Mouse (Mus musculus) ovary, postnatal 36 days (tissue): ENCODE data around the gene Nos2.
"Not testable (repeated sequence)": the region's sequence is repeated elsewhere in the genome, so short reads cannot be mapped to it uniquely, and the experiment has no call there.

Experiments
- DNase-seq: peaks from one replicate; pipeline ENCODE4 v3.0.0; 2022; ENCODE audit warnings: low spot score, mixed read lengths

The Nos2 gene

DNA sequence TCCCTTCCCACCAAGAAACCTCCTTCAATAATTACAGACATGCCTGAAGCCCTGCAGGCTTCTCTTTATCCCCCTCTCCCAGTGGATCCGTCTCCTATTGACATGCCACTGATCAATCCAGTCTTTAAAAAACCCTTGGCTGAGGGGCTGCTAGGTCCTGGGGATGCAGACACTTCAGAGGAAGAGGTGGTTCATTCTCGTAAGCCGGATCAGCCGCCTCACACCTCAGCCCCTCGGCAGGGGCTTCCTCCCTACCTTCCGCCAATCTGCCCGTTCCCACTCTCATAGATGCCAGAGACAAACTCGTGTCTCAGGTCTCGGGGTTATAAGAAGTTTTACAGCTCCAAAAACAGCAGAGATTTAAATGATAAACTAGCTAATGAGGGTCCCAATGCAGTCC lies 69.5 kb downstream of the Nos2 start:
- no peak for DNase-seq

DNA sequence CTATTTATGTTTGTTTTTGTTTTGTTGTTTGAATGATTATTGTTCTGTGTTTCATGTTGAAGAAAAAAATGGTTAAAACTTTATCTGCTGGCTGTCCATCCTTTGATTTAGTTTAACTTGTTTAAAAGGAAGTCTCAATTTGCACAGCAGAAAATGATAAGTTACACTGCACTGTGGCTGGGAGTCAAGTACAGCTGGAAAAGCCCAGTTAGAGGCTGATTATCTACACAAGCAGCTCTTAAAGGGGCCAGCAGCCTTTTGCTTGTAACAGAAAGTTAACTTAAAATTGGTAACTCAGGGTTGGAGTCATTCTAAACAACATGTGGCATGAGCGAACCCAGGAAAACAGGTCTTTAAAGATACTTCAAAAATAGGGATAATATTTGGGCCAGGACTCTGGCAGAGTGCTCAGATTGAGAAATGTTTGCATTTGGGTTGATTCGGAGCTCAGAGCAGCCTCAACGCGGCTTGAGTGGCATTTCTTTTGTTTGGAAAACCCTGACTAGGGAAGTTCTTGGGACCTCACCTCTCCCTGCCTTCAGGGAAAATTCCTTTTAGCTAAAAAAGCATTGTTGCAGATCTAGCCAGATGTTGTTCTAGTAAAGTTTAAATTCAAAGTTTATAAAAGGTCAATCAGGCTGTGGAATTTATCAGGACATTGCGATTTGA lies 70.4 kb downstream of the Nos2 start:
- DNase-seq: not testable (repeated sequence)

DNA sequence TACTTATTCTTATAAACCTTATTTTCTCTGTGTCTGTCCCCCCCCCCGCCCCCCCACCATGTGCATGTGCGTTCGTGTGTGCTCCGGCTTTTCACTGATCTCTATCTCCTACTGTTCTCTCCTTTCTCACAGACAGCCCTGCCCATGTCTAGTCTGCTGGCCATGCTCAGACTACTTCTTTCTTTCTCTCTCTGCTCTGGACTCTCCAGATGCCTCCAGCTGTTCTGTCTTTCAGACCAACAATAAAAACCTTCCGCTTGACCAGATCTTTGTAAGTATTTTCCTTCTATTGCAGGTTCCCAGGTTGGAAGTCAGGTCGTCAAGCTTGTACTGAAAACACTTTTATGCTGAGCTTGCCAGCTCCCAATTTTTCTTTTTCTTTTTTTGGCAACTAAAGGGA lies 78.5 kb downstream of the Nos2 start:
- DNase-seq: no peak

DNA sequence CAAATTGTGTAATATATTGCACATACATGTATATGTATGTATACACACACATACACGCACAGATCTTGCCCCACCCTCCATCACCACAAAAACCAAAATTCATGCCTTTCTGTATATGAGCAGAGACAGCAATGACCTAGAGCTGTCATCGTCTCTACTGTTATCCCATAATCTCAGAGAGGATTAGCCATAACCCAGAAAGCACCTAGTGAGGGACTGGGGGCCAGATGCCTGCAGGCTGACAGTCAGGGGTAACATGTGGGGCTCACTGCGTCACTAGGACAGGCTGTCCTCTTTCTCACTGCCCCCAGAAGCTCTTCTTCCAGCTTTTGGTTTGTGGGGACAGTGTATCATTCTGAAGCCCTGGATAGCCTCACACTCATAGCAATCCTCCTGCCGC lies 81.3 kb downstream of the Nos2 start:
- no peak for DNase-seq

DNA sequence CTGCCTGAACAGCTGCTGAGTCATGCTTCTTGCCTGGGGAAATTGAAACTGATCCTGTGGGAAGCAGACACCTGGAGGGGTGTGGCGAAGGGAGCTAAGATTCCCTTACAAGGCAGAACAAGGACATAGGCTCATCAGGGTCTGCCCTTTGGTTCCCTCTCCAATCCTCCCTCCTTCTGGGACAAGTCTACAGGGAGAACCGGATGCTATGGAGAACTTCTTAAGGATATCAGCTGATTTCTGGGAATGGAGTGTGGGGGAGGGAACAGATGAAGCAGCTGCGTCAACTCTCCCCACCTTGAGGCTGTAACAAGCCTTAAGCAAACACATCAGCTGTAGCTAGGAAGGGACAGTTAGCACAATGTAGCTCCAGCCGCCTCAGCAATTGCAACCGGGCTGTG lies 82.0 kb downstream of the Nos2 start:
- no peak for DNase-seq

DNA sequence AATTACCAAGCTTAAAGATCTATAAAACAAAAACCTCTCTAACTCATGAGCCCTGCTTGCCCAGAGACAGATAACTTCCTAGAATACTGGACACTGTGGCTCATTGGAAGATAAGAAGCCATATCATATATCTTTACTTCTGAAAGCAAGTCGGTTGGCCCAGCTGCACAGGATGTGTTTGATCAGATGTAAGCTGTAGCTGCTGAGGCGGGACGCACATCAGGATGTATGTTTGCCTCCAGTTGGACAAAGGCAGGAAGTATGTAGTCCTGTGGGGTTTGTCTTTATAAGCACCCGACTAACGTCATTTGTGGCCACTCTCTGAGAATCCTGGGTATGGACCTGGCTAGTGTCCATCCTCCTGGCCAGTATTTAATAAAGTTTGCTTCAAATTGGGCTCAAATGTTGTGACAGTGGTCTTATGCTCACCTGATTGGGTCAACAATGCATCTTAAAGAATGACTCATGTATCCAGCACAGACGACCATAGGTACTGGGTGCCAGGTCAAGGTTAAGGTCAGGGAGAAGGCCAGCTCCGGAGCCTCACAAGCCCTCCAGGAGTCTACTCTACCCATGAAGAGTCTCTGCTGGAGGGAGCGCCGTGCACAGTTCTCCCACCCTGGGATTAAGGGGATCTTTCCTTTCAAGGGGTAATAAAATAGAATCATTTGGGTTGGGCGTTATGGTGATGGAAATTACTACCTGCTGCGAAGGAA lies 82.6 kb downstream of the Nos2 start:
- DNase-seq: no peak

DNA sequence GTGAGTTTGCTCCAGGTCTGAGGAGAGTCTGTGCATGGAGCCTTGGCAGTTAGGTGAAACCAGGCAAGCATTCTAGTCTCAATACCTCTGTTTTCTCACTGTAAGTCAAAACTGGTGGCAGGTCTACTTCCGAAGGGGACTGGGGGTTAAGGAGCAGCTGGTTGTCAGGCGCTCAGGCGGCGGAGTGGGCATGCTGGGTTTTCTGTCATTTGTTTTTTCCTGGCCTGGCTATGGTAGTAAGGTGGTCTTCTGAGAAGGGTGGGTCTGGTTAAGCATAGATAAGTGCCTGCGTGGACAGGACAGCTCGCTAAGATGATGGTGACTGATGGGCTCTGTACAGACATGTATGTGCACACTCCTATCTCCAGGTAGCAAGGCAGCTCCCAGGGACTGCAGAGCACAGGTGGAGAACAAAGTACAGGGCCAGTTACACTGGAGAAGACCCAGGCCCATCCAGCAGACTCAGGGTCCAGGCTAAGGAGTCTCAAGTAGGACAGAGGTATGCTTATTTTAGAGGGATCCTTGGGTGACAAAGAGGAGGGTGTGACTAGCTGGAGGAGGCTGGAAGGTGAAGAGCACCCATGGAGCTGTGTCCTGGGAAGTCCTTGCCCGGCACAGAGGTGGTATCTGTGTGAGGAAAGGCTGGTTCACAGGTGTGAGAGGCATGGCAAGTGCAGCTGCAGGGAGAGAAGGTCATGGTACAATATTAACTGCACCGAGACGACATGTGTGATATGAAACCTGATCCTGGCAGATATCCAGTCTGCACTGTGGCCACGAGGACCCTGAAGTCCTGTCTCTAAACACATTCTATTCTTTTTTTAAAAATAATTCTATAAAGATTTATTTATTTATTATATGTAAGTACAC lies 83.4 kb downstream of the Nos2 start:
- no peak for DNase-seq

DNA sequence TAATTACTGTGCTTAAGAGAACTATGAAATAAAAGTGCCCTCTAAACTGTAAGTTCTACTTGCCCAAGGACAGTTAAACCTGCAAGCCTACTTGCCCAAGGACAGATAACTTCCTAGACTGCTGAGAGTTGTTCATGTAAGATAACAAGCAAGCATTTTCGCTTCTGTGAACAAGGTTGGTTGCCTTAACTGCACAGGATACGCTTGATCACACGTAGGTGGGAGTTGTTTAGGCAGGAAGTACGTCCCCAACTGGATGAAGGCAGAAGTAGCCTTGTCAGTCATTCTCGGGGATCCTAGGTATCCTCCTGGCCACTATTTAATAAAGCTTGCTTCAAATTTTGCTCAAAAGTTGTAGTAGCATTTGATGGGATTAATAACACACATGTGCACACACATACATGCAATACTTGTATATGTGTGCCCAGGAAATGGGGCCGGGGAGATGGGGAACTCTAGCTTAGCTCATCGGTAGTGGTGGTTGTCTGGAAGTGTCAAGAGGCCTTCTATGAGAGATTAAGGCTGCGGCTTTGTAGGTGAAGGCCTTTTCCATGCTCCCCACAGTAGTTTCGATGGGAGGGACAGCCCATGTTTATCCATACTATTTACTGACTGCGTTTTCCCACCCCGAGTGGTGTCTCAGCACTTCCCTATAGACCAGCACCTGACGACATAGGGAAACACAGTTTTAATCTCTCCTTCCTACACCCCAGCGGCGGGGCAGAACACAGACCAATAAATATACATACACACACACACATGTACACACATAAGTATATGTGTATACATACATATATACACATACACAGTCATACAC lies 85.2 kb downstream of the Nos2 start:
- no peak for DNase-seq

DNA sequence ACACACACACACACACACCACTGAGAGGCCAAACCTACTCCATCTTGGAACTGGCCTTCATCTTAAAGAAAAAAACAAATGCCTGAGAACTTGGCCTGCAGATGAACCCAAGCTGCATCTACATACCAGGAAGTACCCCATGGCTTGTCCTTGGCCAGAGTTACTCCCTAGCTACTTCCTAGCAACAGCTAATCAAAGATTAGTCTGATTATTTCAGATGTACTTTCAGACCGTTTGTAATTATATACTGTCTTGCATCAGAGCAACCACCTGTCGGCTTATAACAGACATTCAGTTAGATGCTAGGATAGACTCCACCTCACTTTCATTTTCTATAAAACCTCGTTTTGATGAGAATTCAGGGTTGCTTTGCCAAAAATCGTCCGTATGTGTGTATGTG lies 85.8 kb downstream of the Nos2 start:
- DNase-seq: no peak

DNA sequence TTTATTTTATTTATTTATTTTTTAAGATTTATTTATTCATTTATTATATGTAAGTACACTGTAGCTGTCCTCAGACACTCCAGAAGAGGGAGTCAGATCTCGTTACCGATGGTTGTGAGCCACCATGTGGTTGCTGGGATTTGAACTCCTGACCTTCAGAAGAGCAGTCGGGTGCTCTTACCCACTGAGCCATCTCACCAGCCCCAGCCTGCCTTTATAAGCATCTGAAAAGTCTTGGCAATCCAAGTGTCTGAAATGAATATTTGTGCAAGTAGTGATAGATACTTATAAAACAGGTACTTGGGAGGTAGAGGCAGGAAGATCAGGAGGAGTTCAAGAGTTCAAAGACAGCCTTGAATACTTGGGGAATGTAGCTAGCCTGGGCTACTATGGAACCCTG lies 86.8 kb downstream of the Nos2 start:
- not testable (repeated sequence) for DNase-seq

DNA sequence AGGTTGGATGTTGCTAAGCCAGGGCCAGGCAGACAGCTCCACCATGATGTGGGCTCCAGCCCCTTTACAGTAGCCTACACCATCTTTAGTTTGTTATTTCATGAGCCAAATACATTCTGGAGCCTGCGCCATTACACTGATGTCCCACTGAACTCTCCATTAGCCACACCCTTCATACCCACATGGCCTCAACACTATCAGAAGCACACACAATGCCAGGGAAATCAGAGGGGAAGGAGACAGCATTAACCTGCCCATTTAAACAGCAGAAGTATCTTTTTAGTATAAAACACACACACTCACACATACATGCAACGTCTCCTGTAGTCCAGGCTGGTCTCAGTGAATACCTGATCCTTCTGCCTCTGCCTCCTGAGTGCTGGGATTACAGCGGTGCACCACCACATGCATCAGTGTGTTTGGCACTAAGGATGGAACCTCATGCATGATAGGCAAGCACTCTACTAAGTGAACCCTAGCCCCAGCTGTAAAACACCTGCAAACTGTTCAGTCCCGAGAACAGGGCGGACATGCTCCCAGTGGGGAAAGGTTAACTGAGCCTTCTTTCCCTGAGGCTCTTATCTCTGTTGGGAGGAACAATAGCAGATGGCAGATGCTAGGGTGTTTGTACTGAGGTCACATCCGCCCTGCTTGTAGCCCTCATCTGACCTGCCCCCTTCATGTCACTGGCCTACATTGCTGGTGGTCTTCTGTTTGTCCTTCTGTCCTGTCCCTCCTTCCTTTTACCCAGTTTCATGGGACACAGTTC lies 87.6 kb downstream of the Nos2 start:
- DNase-seq: no peak

DNA sequence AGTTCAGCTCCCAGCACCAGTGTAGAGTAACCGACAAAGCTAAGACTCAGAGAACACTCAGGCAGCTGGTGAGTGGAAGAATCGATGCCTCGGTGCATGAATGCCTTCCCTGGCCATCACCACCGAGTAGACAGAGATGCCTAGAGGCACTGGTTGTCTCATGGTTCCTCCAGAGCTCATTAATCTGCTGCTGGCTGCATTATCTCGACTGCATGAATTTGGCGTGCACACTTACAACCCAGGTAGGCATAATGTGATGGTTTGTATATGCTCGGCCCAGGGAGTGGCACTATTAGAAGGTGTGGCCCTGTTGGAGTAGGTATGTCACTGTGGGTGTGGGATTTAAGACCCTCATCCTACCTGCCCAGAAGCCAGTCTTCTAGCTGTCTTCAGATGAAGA lies 88.3 kb downstream of the Nos2 start:
- no peak for DNase-seq
